Comparison of ENCODE assay signal across 19 mouse cellular contexts in genomic region chr5:120030904-120031303, GRCm38 (mm10).
"Had no signal": no experiment of that assay in that cellular context is flagged by ENCODE, and none has a peak within 500 bp of the region (broad histone marks: within the 10 kb centered on the region; RNA-seq: fewer than 3 reads in every experiment).

No protein-coding gene starts in this region.

- H3K9ac ChIP-seq: liver, embryonic 14.5 days; midbrain, embryonic 12.5 days; neural tube, embryonic 13.5 days; stomach, embryonic 15.5 days had no signal

- ATAC-seq: midbrain, embryonic 16.5 days had no signal

- H3K4me1 ChIP-seq: megakaryocyte, embryonic 14.5 days; neural tube, embryonic 13.5 days; stomach, embryonic 15.5 days had no signal

- H3K4me2 ChIP-seq: midbrain, embryonic 12.5 days; neural tube, embryonic 13.5 days; stomach, embryonic 15.5 days had no signal

- H3K36me3 ChIP-seq: midbrain, embryonic 12.5 days; neural tube, embryonic 13.5 days; stomach, embryonic 15.5 days had no signal

- DNase-seq: kidney, adult 9 months; kidney, postnatal 10 days; kidney, postnatal 4 days; left cerebral cortex, postnatal 4 days; lung, adult 18-20 months; lung, postnatal 10 days; retina, postnatal 1 day; right cerebral cortex, postnatal 4 days; spleen, adult 18-20 months; thymus, adult 2 months; thymus, postnatal 25 days had no signal

- H3K27ac ChIP-seq: layer of hippocampus, adult 2 months; liver, embryonic 14.5 days; macrophage; midbrain, embryonic 12.5 days; neural tube, embryonic 13.5 days; stomach, embryonic 15.5 days had no signal

- H3K9me3 ChIP-seq: midbrain, embryonic 12.5 days; neural tube, embryonic 13.5 days; stomach, embryonic 15.5 days had no signal

- H3K27me3 ChIP-seq: neural tube, embryonic 13.5 days; stomach, embryonic 15.5 days had no signal

- H3K4me3 ChIP-seq: layer of hippocampus, adult 2 months; megakaryocyte, embryonic 14.5 days; midbrain, embryonic 12.5 days; neural tube, embryonic 13.5 days; stomach, embryonic 15.5 days had no signal
